Mouse (Mus musculus) lung, postnatal 25 days (tissue): ENCODE measurements around the gene Dlg2.

Experiments
- DNase-seq: peaks from one replicate; pipeline ENCODE4 v3.0.0; 2022; ENCODE audit warnings: low spot score

The Dlg2 gene

GRCm38 (mm10) chr7:92398841-92399240 lies 1922.4 kb downstream of the Dlg2 start:
- no peak for DNase-seq

- no peak for DNase-seq
Observed at GRCm38 (mm10) chr7:92400551-92400950, 1924.1 kb downstream of the Dlg2 start.

DNA sequence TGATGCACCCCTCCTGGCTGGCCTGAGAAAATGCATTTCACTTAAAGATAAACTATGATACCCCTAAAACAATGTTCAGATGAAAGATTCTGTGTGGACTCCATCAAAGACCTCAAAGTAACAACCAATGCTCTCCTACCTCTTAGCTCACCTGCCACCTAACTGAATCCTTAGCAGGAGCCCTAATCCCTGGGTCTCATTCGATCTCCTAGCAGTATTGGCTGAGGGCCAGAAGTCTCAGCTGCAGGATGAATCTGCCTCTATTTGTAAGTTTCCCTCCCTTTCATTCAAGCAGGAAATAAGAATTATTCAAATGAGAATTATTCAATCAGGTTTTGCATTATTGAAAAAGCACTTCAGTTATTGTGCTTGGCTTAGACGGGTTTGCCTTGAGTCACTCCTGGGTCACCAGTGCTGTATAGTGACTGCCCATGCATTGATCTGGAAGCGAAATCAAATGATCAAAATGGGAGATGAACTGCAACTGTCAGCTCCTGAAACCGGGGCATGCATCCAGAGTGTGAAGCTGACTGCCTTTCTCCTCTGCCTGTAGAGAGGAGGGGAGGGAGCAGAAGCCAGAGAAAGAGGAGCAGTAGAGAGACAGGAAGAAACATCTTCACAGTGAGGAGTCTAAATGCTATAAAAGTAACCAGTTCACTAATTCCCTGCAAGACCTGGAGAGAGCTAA lies 1924.7 kb downstream of the Dlg2 start:
- no peak for DNase-seq

- DNase-seq, result no peak
Observed at GRCm38 (mm10) chr7:92408479-92408878, 1932.0 kb downstream of the Dlg2 start.

- no peak for DNase-seq
Observed at GRCm38 (mm10) chr7:92420474-92420873, 1944.0 kb downstream of the Dlg2 start.

DNA sequence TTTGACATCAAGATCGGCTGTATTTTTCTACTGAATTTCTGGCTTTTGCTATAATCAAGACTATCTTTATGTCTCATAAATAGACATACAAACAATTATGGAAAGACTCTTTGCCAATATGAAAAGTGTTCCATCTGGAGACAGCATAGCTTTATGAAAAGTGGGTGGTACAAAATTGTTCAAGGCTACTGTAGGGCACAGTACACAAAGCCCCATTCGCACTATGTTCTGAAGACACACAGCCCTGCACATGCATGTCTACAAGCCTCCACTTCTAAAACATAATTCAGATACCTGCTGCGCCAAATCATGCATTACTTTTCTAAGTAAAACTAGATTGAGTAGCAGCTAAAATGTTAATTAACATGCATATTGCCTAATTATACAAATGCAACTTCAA lies 1946.5 kb downstream of the Dlg2 start:
- no peak for DNase-seq

DNA sequence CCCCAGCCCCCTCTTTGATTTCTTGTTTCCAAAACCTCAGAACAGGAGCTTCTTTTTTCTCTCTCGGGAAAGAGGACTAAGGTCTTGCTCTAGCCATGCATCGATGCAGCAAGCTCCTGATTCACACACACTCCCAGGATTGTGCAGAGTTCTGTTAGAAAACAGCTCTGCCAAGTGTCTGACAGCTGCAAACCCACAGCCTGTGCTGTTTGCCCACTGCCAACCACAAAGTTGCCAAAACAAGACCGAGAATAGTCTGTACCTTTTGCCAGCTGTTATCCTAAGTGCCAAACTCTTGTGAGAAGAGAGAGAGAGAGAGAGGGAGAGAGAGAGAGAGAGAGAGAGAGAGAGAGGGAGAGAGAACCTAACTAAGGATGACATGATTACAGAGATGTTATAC lies 1948.2 kb downstream of the Dlg2 start:
- no peak for DNase-seq

- no peak for DNase-seq
Observed at GRCm38 (mm10) chr7:92427280-92427679, 1950.8 kb downstream of the Dlg2 start.

DNA sequence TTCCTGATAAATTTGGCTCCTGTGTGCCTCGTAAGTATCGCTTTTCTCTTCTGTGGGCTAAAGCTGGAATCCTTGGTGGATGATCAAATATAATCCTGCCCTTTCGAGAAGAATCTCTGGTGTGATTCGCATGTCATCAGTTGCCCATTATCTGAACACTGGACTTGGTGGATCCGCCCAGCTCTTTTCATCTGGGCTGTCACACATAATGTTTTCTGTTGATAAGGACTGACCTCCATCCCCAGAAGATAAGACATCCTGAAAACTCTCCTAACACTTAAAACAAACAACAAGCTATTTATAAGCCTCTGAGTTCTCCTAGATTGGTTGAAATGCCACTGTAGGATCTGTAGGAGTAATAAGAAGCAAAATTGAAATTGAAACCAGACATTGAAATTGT lies 1952.2 kb downstream of the Dlg2 start:
- DNase-seq, result no peak

DNA sequence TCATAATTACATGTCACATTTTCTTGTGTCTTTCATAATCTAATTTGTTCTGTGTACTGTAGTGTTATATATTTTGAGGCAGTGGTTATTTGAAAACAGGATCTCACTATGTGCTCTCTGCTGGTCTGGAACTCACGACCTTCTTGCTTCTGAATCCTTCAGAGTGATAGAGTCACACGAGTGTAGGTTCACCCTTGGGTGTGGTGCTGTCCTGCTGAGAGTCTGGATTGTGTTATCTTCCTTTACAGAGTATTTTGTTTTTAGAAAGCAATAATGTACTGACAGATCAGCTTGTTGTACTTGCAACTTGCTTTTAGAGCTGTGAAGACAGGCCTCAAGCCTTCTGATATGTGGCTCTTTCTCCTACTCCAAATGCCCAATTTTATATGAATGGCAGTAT lies 1953.8 kb downstream of the Dlg2 start:
- no peak for DNase-seq

- DNase-seq, result no peak
Observed at GRCm38 (mm10) chr7:92437168-92437567, 1960.7 kb downstream of the Dlg2 start.

GRCm38 (mm10) chr7:92439503-92440487 lies 1963.3 kb downstream of the Dlg2 start:
- no peak for DNase-seq

- no peak for DNase-seq
Observed at GRCm38 (mm10) chr7:92441611-92442010, 1965.1 kb downstream of the Dlg2 start.

- no peak for DNase-seq
Observed at GRCm38 (mm10) chr7:92442082-92442481, 1965.6 kb downstream of the Dlg2 start.

DNA sequence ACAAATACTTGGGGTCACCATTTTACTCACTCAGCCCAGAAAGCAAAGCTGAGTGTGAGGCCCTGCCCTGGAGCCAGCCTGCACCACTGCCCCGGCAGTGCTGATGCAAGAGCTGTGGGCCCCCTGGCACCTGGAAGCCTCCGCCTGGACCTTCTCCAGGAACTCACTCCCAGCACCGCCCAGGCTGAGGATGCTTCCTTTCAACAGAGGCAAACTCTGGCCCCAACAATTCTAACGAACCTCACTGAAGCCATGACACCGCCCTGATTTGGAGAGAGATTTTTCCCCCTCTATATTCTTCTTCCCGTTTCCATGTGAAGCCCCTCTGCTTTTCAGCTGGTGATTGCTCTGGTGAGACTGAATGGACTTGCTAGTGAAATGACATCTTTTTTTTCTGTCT lies 1971.5 kb downstream of the Dlg2 start:
- DNase-seq, result no peak

- DNase-seq, result no peak
Observed at GRCm38 (mm10) chr7:92448782-92449575, 1972.5 kb downstream of the Dlg2 start.

GRCm38 (mm10) chr7:92454176-92454575 lies 1977.7 kb downstream of the Dlg2 start:
- no peak for DNase-seq

DNA sequence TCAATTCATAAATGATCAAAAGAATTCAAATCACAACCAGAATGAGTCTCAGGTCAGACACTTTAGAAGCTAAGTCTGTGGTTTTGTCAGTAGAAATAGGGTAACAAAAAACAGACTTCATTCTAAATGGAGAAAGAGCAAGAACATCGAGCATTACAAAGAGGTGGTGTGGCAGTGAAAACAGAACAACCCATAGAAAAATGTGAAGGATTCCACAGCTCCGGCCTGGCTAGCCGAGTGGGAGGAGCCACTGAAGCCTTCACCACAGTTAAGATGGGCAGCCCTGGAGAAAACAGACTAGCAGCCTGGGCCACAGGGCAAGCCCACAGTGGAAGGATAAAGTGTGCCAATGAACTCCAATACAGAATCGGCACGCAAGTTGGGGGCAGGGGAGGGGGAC lies 1979.5 kb downstream of the Dlg2 start:
- DNase-seq, result no peak

- DNase-seq, result no peak
Observed at GRCm38 (mm10) chr7:92457791-92458190, 1981.3 kb downstream of the Dlg2 start.

DNA sequence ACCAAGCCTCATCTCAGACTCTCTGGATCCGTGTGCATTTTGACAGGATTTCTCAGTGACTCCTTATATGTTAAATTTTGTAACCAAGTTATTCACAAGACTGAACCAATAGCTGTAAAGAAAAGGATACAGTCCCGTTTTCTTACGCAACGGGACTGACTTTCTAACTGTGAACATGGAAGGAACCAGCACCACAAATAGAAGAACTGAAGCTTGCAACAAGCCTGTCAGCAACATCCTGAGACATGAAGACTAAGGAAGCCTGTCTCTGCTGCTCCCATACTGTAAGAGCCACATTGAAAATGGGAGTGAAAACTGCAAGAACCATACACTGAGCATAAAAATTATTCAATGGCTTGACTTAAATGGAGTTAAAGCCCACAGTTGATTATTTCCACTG lies 1981.8 kb downstream of the Dlg2 start:
- DNase-seq, result no peak

DNA sequence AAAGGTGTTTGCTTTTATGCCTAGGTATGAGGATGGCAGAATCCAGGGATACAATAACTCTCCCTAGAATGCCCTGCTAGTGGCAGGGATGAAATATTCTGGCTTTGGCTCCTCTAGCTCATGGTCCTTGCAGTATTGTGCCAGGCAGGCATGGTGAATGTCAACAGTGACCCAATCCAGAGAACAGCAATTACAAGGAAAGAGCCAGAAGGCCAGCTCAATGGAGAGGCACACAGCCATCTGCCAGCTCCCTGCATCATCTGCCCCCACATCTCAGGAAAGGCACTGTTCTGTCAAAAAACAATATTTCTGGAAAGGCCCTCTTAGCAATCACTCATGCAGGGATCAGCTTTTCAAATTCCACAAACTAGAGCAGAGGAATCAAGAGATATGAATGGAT lies 1984.1 kb downstream of the Dlg2 start:
- no peak for DNase-seq

DNA sequence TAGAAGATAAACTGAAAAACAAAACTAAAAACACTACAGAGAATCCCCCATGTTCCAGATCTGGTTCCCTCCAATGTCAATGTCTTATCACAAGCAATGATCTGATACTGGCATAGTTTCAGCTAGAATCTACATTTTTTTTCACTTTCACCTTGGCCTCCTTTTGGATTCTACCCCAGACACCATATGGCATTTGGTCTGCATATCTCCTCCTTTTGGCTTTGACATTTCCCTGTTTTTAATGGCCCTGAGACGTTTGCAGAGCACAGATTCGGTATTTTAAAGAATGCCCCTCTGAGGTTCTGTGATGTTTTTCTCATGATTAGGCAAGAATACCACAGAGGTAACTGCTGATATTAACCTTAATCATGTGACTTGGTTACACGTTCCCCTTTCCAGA lies 1984.8 kb downstream of the Dlg2 start:
- no peak for DNase-seq
